Mouse (Mus musculus): ENCODE measurements around the gene Chchd5. TPM values are rescaled to one million over a fixed set of nuclear protein-coding genes. Genes with fewer than 3 reads are reported as not detected.
A peak's percentile ranks its signal among the peaks of the same experiment; 100 is the strongest.

Gene Chchd5
- polyA plus RNA-seq, 1 experiment from 2014 or later, result 13.0 TPM

DNA sequence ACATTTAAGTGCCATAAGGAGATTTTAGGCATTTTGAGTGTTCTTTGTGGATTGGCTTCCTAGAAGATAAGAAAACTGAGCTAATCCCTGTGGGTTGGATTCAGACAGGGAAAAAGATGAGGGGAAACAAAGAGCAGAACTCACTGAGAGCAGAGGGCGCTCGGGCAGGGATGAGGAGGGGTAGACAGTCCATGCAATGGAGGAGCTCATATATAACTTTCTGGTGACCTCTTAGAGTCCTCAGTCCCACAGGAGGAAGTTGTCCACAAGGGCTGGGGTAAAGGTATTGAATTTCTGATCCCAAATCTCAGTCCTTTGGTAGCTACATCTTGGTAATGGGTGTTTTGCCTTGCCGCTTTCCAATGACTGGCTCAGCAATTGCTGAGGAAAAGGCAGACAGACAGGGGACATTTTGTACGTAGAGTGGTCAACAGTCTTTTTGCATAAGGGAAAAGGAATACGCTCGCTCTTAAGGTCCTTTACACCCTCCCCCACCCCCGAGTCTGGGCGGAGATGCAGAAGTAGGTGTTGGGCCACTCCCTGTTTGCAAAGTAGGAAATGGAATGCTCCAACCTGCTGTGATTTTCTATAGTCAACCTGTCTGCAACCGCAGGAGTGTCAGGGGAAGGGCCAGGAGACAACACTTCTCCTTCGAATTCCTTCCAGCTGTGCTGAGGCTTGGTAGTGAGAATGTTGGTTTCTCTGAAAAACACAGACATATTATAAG is 48.8 kb downstream of the Chchd5 start:
- H3K9me3 ChIP-seq (ENCODE audit: low read length), result no peaks in the 10 kb centered on the region
- ATAC-seq (no peak), DNase-seq (no peak)
- no peak overlapping the region for H3K4me2 ChIP-seq (ENCODE audit: low read depth, low read length)
- TF ChIP-seq EP300 (IDR thresholded peaks at IDR 0.05; ENCODE audit: low read depth), result no peak
- TF ChIP-seq CTCF (IDR thresholded peaks at IDR 0.05; ENCODE audit: low read depth), result no peak
- WGBS (ENCODE audit: insufficient replicate concordance), result 48% methylated on average over 10 of the region's 10 CpGs
- H3K4me3 ChIP-seq (ENCODE audit: low read depth, low read length), result no peak overlapping the region
- no peak overlapping the region for H3K9ac ChIP-seq (replicated peaks)
- no peak overlapping the region for H3K27ac ChIP-seq (ENCODE audit: low read depth)
- H3K36me3 ChIP-seq (replicated peaks; ENCODE audit: insufficient read depth, low read length), result no peaks in the 10 kb centered on the region
- H3K4me1 ChIP-seq (ENCODE audit: insufficient read depth), result peaks cover 9% of the 10 kb centered on the region
- H3K27me3 ChIP-seq (ENCODE audit: insufficient read depth, low read length), result no peaks in the 10 kb centered on the region

DNA sequence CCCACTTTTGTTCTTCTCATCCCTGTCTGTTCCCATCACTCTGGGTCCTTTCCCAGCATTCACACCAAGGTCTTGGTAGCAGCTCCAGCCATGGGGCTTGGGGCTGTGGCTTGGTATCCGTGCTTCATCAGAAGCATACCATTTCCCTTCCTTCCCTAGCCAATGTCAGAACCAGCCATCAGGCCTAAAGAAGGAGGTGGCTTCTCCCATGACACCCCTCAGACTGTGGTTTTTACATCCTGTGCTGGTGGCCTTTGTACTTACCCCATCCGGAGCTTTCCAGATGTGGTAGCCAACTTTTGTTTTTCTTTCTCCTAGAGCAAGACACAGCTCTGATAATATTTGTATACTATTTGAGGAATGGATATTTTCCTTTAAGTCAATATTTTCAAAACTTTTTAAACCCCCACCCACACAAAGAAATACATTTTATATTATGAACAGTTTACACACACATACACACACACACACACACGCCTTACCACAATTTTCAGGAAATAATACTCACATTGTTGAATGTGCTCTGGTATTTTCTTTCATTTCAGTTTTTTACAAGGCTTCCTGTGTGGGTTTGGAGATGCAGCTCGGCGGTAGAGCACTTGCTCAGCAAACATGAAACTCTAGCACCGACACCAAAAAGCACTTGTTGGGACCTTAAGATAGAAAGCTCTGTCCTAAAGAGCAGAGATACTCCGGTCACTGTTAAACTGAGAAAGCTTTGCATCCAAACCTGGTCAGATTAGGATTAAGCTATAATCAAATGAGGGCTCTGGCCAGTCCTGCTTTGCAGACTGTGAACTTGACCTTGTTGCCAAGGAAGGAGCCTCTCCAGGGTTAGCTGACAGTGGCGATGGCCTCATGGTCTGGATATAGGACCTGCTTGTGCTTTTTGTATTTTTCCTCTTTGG is 50.7 kb downstream of the Chchd5 start:
- Histone ChIP-seq H3K9me3 (ENCODE audit: low read length) (no peaks in the 10 kb centered on the region), H3K27me3 (ENCODE audit: insufficient read depth, low read length) (no peaks in the 10 kb centered on the region), H3K36me3 (replicated peaks; ENCODE audit: insufficient read depth, low read length) (no peaks in the 10 kb centered on the region), H3K4me3 (ENCODE audit: low read depth, low read length) (no peak overlapping the region), H3K4me2 (ENCODE audit: low read depth, low read length) (no peak overlapping the region), H3K27ac (ENCODE audit: low read depth) (peak overlapping the region; percentile 45; the same call in 1 of the 2 replicates), H3K4me1 (ENCODE audit: insufficient read depth) (peaks cover 7% of the 10 kb centered on the region; the same call in 1 of the 2 replicates), H3K9ac (replicated peaks) (no peak overlapping the region; the same call in 1 of the 2 replicates)
- 31% methylated on average over 8 of the region's 8 CpGs for WGBS (ENCODE audit: insufficient replicate concordance)
- no peak for DNase-seq
- 0 out of 2 replicates have a peak, but pooled peaks have one; percentile 38 for ATAC-seq
- TF ChIP-seq EP300 (IDR thresholded peaks at IDR 0.05; ENCODE audit: low read depth) (no peak), CTCF (IDR thresholded peaks at IDR 0.05; ENCODE audit: low read depth) (no peak)

DNA sequence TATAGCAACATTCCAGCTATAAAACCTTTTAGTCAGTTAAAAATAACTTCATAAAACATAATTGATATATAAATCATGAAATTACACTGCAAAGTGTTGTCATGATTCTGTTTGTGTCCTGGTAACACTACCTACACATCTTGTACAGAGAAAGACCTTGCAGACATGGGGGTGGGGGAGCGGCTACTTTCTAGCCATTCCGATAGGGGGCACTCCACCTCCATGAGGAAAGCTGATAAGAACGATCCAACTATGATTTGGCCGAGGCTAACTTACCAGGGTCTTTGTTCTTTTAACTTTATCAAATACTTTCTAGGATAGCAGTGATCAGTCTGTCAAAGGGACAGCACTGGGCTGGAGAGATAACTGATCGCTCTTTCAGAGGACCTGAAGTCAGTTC is 52.0 kb downstream of the Chchd5 start:
- Histone ChIP-seq H3K9ac (replicated peaks) (no peak overlapping the region), H3K9me3 (ENCODE audit: low read length) (no peaks in the 10 kb centered on the region), H3K27me3 (ENCODE audit: insufficient read depth, low read length) (no peaks in the 10 kb centered on the region), H3K4me3 (ENCODE audit: low read depth, low read length) (no peak overlapping the region), H3K36me3 (replicated peaks; ENCODE audit: insufficient read depth, low read length) (no peaks in the 10 kb centered on the region), H3K4me1 (ENCODE audit: insufficient read depth) (peaks cover 8% of the 10 kb centered on the region), H3K27ac (ENCODE audit: low read depth) (no peak overlapping the region), H3K4me2 (ENCODE audit: low read depth, low read length) (no peak overlapping the region)
- no peak for ATAC-seq
- no peak for DNase-seq
- TF ChIP-seq EP300 (IDR thresholded peaks at IDR 0.05; ENCODE audit: low read depth), result no peak
- TF ChIP-seq CTCF (IDR thresholded peaks at IDR 0.05; ENCODE audit: low read depth), result peak; percentile 21; the same call in 1 of the 2 replicates
- 75% methylated on average over 5 of the region's 5 CpGs for WGBS (ENCODE audit: insufficient replicate concordance)

DNA sequence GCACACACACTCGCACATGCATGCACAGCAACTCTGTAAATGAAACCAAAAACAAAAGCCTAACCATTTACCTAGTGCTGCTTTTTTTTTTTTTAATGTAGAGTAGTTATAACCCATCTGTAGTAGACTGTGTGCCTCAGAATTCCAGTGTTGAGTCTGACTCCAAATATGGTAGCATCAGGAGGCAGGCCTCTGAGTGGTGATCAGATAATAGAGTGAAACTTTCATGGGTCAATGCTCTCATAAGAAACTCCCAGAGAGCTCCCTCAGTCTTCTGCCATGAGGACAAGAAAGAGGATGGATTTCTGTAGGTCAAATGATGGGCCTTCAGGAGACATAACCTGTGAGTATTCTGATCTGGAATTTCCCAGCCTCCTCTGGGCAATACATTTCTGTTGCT is 52.9 kb downstream of the Chchd5 start:
- H3K4me3 ChIP-seq (ENCODE audit: low read depth, low read length), result no peak overlapping the region
- no peaks in the 10 kb centered on the region for H3K9me3 ChIP-seq (ENCODE audit: low read length)
- no peak for TF ChIP-seq EP300 (IDR thresholded peaks at IDR 0.05; ENCODE audit: low read depth)
- no peak for TF ChIP-seq CTCF (IDR thresholded peaks at IDR 0.05; ENCODE audit: low read depth)
- no peaks in the 10 kb centered on the region for H3K36me3 ChIP-seq (replicated peaks; ENCODE audit: insufficient read depth, low read length)
- ATAC-seq, result no peak
- peaks cover 10% of the 10 kb centered on the region for H3K4me1 ChIP-seq (ENCODE audit: insufficient read depth)
- 94% methylated on average over 1 of the region's 1 CpGs for WGBS (ENCODE audit: insufficient replicate concordance)
- 0 out of 2 replicates have a peak overlapping the region, but pooled peaks have one; percentile 5 for H3K4me2 ChIP-seq (ENCODE audit: low read depth, low read length)
- no peak overlapping the region for H3K9ac ChIP-seq (replicated peaks)
- DNase-seq, result no peak
- no peak overlapping the region for H3K27ac ChIP-seq (ENCODE audit: low read depth)
- no peaks in the 10 kb centered on the region for H3K27me3 ChIP-seq (ENCODE audit: insufficient read depth, low read length)

DNA sequence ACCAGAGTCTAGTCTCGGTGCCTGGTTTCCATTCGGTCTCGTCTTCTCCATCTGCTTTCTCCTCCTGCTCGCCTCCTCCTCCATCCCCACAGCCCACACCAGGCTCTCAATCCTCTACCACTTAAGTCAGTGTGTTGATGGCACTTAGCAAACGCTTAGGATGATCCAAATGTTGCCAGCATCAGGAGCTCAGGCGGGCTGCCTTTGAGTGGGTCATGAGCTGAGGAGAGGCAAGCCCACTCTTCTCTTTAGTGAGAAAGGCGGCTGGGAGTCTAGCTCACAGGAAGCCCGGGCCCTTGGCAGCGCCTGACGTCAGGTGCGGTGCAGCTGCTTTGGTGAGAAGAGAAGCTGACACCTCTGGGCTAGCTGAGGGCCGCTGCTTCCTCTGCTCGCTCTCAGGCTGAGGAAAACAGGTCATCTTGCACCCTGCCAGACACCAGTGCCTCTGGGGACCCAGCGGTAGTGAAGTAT is 54.1 kb downstream of the Chchd5 start:
- H3K9me3 ChIP-seq (ENCODE audit: low read length), result no peaks in the 10 kb centered on the region
- no peak for TF ChIP-seq CTCF (IDR thresholded peaks at IDR 0.05; ENCODE audit: low read depth)
- TF ChIP-seq EP300 (IDR thresholded peaks at IDR 0.05; ENCODE audit: low read depth), result no peak
- no peak overlapping the region for H3K4me2 ChIP-seq (ENCODE audit: low read depth, low read length)
- no peaks in the 10 kb centered on the region for H3K27me3 ChIP-seq (ENCODE audit: insufficient read depth, low read length)
- H3K9ac ChIP-seq (replicated peaks), result no peak overlapping the region
- H3K36me3 ChIP-seq (replicated peaks; ENCODE audit: insufficient read depth, low read length), result no peaks in the 10 kb centered on the region
- peaks cover 10% of the 10 kb centered on the region for H3K4me1 ChIP-seq (ENCODE audit: insufficient read depth)
- no peak overlapping the region for H3K27ac ChIP-seq (ENCODE audit: low read depth)
- peak; percentile 45 for DNase-seq
- no peak; the same call in 1 of the 2 replicates for ATAC-seq
- WGBS (ENCODE audit: insufficient replicate concordance), result 50% methylated on average over 14 of the region's 14 CpGs
- H3K4me3 ChIP-seq (ENCODE audit: low read depth, low read length), result no peak overlapping the region

Other genes starting within 250 kb of the Chchd5 start
- gene Zc3h8, start 185.6 kb upstream of the Chchd5 start, polyA plus RNA-seq (2015; fragmentation: Nextera tagmentation; extraction: Ambion mirVana), result 3.0 and 3.6 TPM in 2 replicates
- 0.97 and 1.2 TPM in 2 replicates for gene Zc3h6, start 162.3 kb upstream of the Chchd5 start, polyA plus RNA-seq (2015; fragmentation: Nextera tagmentation; extraction: Ambion mirVana)
- gene Gm10762, start 162.0 kb upstream of the Chchd5 start, polyA plus RNA-seq (2015; fragmentation: Nextera tagmentation; extraction: Ambion mirVana), result 9.9 and 10.8 TPM in 2 replicates
- not detected in 2 replicates for gene Vinac1, start 81.5 kb upstream of the Chchd5 start, polyA plus RNA-seq (2015; fragmentation: Nextera tagmentation; extraction: Ambion mirVana)
- gene Ttl, start 63.8 kb upstream of the Chchd5 start, polyA plus RNA-seq (2015; fragmentation: Nextera tagmentation; extraction: Ambion mirVana), result 1.2 and 1.9 TPM in 2 replicates
- 6.5 and 7.1 TPM in 2 replicates for gene Polr1b, start 28.7 kb upstream of the Chchd5 start, polyA plus RNA-seq (2015; fragmentation: Nextera tagmentation; extraction: Ambion mirVana)
- gene Slc20a1, start 69.1 kb downstream of the Chchd5 start, polyA plus RNA-seq (2015; fragmentation: Nextera tagmentation; extraction: Ambion mirVana), result 20.2 and 24.9 TPM in 2 replicates
- gene Ckap2l, start 167.5 kb downstream of the Chchd5 start, polyA plus RNA-seq (2015; fragmentation: Nextera tagmentation; extraction: Ambion mirVana), result 12.3 and 13.2 TPM in 2 replicates
- 4.8 and 6.3 TPM in 2 replicates for gene Il1a, start 180.3 kb downstream of the Chchd5 start, polyA plus RNA-seq (2015; fragmentation: Nextera tagmentation; extraction: Ambion mirVana)
- gene Il1b, start 241.4 kb downstream of the Chchd5 start, polyA plus RNA-seq (2015; fragmentation: Nextera tagmentation; extraction: Ambion mirVana), result 1.3 TPM in 2 replicates

All from liver, postnatal 0 days (tissue).